Mouse (Mus musculus) CH12.LX (cell line): ENCODE data around the gene Fgfr2. TPM values are rescaled to one million over a fixed set of nuclear protein-coding genes. Genes with fewer than 3 reads are reported as not detected.

Source experiments
- DNase-seq: peaks from one replicate; pipeline ENCODE4 v3.0.0-alpha.2; 2013; ENCODE audit errors: extremely low read depth
- H3K27ac ChIP-seq: 2 replicates; pipeline ENCODE4 v1.5.1; 2012; ENCODE audit warnings: low read depth, mild to moderate bottlenecking, control low read depth, moderate library complexity; ENCODE audit not compliant: insufficient read depth
- H3K27me3 ChIP-seq: replicated peaks from 2 replicates; pipeline ENCODE3; 2012; ENCODE audit warnings: inconsistent platforms
- H3K36me3 ChIP-seq, 2 experiments: replicated peaks in 1 of 2; 2 replicates each; pipeline versions ENCODE3 to v1.6.1; 2012; ENCODE audit warnings: inconsistent platforms in 1 of 2, low read length in 1 of 2, mild to moderate bottlenecking in 1 of 2, mixed read lengths in 1 of 2, moderate library complexity in 1 of 2; ENCODE audit not compliant: control insufficient read depth in 1 of 2, insufficient read depth in 1 of 2
- H3K4me1 ChIP-seq, 2 experiments: 2 replicates each; pipeline ENCODE4 v1.6.1; 2012; ENCODE audit warnings: inconsistent platforms in 1 of 2, moderate library complexity in 1 of 2; ENCODE audit not compliant: insufficient read depth in 2 of 2, control insufficient read depth in 1 of 2
- H3K4me2 ChIP-seq: 2 replicates; pipeline ENCODE4 v1.6.1; 2012; ENCODE audit warnings: low read depth, mild to moderate bottlenecking, control low read depth; ENCODE audit not compliant: poor library complexity, insufficient read depth, severe bottlenecking
- H3K4me3 ChIP-seq, 3 experiments: fragments of 150-350 bp in 1 of 3; sonication (generic) in 1 of 3; replicated peaks in 1 of 3; 2 replicates each; pipeline versions ENCODE3 to v1.5.1; 2011 to 2012; ENCODE audit warnings: low read depth in 2 of 3, low read length in 2 of 3, mild to moderate bottlenecking in 2 of 3, moderate library complexity in 2 of 3, control low read depth in 1 of 3, improper control_type of control experiment in 1 of 3, inconsistent platforms in 1 of 3, mixed read lengths in 1 of 3; ENCODE audit not compliant: poor library complexity in 1 of 3
- H3K79me2 ChIP-seq: replicated peaks from 2 replicates; pipeline ENCODE4 v1.6.1; 2012; ENCODE audit warnings: mild to moderate bottlenecking, moderate library complexity; ENCODE audit not compliant: control insufficient read depth, poor library complexity, insufficient read depth, severe bottlenecking; ENCODE audit errors: extremely low read depth
- H3K9ac ChIP-seq: 2 replicates; pipeline ENCODE4 v1.6.1; 2012; ENCODE audit warnings: low read depth, mild to moderate bottlenecking, control low read depth, moderate library complexity; ENCODE audit not compliant: insufficient read depth
- H3K9me3 ChIP-seq: replicated peaks from 2 replicates; pipeline ENCODE3; 2012; ENCODE audit warnings: low read length, inconsistent platforms, mixed read lengths
- BHLHE40 ChIP-seq: IDR thresholded peaks from 2 replicates; pipeline ENCODE4 v1.6.1; 2011; ENCODE audit warnings: mild to moderate bottlenecking, low read depth, low read length, improper control_type of control experiment
- CHD2 ChIP-seq: IDR thresholded peaks from 2 replicates; pipeline ENCODE4 v1.6.1; 2011; ENCODE audit warnings: low read length, improper control_type of control experiment
- CTCF ChIP-seq, 2 experiments: IDR thresholded peaks in 1 of 2; conservative IDR thresholded peaks in 1 of 2; 2 replicates each; pipeline ENCODE4 v1.5.1; 2011 to 2012; ENCODE audit warnings: low read depth in 2 of 2, low read length in 2 of 2, improper control_type of control experiment in 1 of 2, inconsistent platforms in 1 of 2, mild to moderate bottlenecking in 1 of 2, moderate library complexity in 1 of 2
- JUN ChIP-seq: IDR thresholded peaks from 2 replicates; pipeline ENCODE4 v1.6.1; 2011; ENCODE audit warnings: low read depth, mild to moderate bottlenecking, low read length, improper control_type of control experiment, moderate library complexity; ENCODE audit not compliant: insufficient read depth
- KAT2A ChIP-seq: IDR thresholded peaks from 2 replicates; pipeline ENCODE4 v1.6.1; 2012; ENCODE audit warnings: low read length, improper control_type of control experiment, inconsistent platforms; ENCODE audit not compliant: insufficient replicate concordance
- MAFK ChIP-seq: IDR thresholded peaks from 2 replicates; pipeline ENCODE4 v1.6.1; 2011; ENCODE audit warnings: low read length, improper control_type of control experiment; ENCODE audit not compliant: insufficient replicate concordance
- MYC ChIP-seq: IDR thresholded peaks from 2 replicates; pipeline ENCODE4 v1.6.1; 2011; ENCODE audit warnings: low read depth, mild to moderate bottlenecking, improper control_type of control experiment, low read length
- POLR2A ChIP-seq: IDR thresholded peaks from 2 replicates; pipeline ENCODE4 v1.6.1; 2011; ENCODE audit warnings: low read depth, mild to moderate bottlenecking, improper control_type of control experiment, low read length
- TBP ChIP-seq: conservative IDR thresholded peaks from 2 replicates; pipeline ENCODE4 v1.6.1; 2011; ENCODE audit warnings: low read depth, low read length, improper control_type of control experiment
- TCF12 ChIP-seq: IDR thresholded peaks from 2 replicates; pipeline ENCODE4 v1.6.1; 2014; ENCODE audit warnings: low read depth, mild to moderate bottlenecking, inconsistent platforms, low read length, improper control_type of control experiment
- UBTF ChIP-seq: IDR thresholded peaks from 2 replicates; pipeline ENCODE4 v1.6.1; 2012; ENCODE audit warnings: low read depth, mild to moderate bottlenecking, inconsistent platforms, low read length, improper control_type of control experiment, moderate library complexity
- USF2 ChIP-seq: conservative IDR thresholded peaks from 2 replicates; pipeline ENCODE4 v1.6.1; 2011; ENCODE audit warnings: low read depth, low read length, improper control_type of control experiment
- ZC3H11A ChIP-seq: IDR thresholded peaks from 2 replicates; pipeline ENCODE4 v1.6.1; 2012; ENCODE audit warnings: low read depth, mild to moderate bottlenecking, inconsistent platforms, low read length, improper control_type of control experiment
- ZKSCAN1 ChIP-seq: IDR thresholded peaks from 2 replicates; pipeline ENCODE4 v1.6.1; 2012; ENCODE audit warnings: low read depth, inconsistent platforms, low read length, improper control_type of control experiment, borderline replicate concordance
- ZNF384 ChIP-seq: IDR thresholded peaks from 2 replicates; pipeline ENCODE4 v1.6.1; 2012; ENCODE audit warnings: low read depth, low read length, improper control_type of control experiment, inconsistent platforms
- dilution Hi-C: fragments of 300-500 bp; cut with MboI; formaldehyde crosslinking; loops from 2 replicates; pipeline ENCODE4 v1.14.3; 2020; ENCODE audit warnings: low sequenced_read_pairs; ENCODE audit not compliant: extremely low pct_unique_long_range_greater_than_20kb, extremely low pct_ligation_motif_present
- in situ Hi-C: fragments of 300-500 bp; cut with MboI; formaldehyde crosslinking; loops from 3 replicates; pipeline ENCODE4 v1.14.3; 2019; ENCODE audit warnings: low sequenced_read_pairs, low pct_ligation_motif_present, low pct_unique_long_range_greater_than_20kb, mixed read lengths
- polyA plus RNA-seq: library from polyadenylated mRNA; unstranded; fragments of >175 nt; gene quantifications from 2 replicates; pipeline ENCODE4 v1.2.1, GENCODE M21; 2012; ENCODE audit warnings: low read depth; ENCODE audit not compliant: insufficient read length
- total RNA-seq, 2 experiments: library from RNA; depleted of rRNA; stranded (reverse); fragments of 300-350 nt in 1 of 2; fragments of >200 nt in 1 of 2; gene quantifications; 2 replicates each; pipeline ENCODE4 v1.2.3; 2012 to 2014

Gene Fgfr2
- total and polyA plus RNA-seq, 3 experiments: not detected

DNA sequence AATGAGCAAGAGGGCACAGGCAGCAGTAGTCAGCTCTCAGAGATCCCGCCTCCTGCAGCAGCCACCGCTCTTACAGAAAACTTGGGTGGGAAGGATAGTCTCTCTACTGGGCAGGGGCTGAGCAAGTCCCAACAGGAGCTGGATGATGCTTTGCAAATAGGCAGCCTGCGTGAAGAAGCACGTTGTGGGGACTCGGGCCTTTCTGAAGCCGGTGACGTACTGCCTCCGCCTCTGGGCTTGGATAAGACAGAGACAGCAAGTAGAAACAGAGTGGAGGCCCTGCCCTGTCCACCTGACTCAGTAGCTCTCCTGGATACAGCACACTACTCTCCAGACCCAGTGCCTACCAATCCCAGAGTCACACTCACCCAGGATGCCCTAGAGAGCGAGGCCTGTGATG, 2498.9 kb downstream of the Fgfr2 start:
- DNase-seq: no peak
- H3K79me2 ChIP-seq: no peaks in the 10 kb centered on the region
- H3K9me3 ChIP-seq: no peaks in the 10 kb centered on the region
- no peaks in the 10 kb centered on the region for H3K4me1 ChIP-seq
- in situ Hi-C loops (no loop called here), dilution Hi-C loops (no loop called here)
- TF ChIP-seq UBTF (no peak), MYC (no peak), TCF12 (no peak)
- H3K4me2 ChIP-seq: no peak overlapping the region
- no peak overlapping the region for H3K4me3 ChIP-seq
- H3K27me3 ChIP-seq: peaks cover 92% of the 10 kb centered on the region
- no peak overlapping the region for H3K27ac ChIP-seq
- H3K9ac ChIP-seq: no peak overlapping the region
- no peaks in the 10 kb centered on the region for H3K36me3 ChIP-seq

DNA sequence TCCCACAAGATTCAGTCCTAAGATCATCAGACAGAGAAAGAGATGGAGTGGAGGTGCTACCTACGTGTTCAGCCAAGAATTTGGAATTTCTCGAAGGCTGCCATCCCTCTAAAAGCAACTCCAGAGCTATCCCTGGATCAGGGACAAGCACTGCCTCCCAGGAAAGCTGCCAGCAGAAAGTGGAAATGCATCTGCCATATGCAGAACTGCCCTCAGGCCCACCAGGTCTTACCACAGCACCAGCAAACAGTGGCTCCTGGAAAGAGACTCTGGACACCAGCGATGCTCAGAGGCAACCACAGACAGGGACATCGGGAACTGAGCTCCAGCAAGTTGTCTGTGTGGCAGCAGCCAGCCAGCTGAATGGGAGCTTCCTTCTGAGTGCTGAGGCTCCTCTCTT, 2500.8 kb downstream of the Fgfr2 start:
- Histone ChIP-seq H3K36me3 (no peaks in the 10 kb centered on the region), H3K27ac (no peak overlapping the region), H3K4me3 (no peak overlapping the region), H3K9ac (no peak overlapping the region), H3K9me3 (no peaks in the 10 kb centered on the region), H3K27me3 (peaks cover 96% of the 10 kb centered on the region), H3K4me1 (no peaks in the 10 kb centered on the region), H3K4me2 (no peak overlapping the region), H3K79me2 (no peaks in the 10 kb centered on the region)
- DNase-seq: no peak
- in situ Hi-C loops: no loop called here
- TF ChIP-seq MYC (no peak), USF2 (no peak), CHD2 (no peak), KAT2A (no peak), JUN (no peak), BHLHE40 (no peak), ZKSCAN1 (no peak), CTCF (conservative IDR thresholded peaks at IDR 0.05 in 1 of 2, IDR thresholded peaks at IDR 0.05 in 1 of 2; ENCODE audit: low read depth in 2 of 2, low read length in 2 of 2) (no peak), ZC3H11A (no peak)
- dilution Hi-C loops: no loop called here

- dilution Hi-C loops (no loop called here), in situ Hi-C loops (no loop called here)
- no peaks in the 10 kb centered on the region for H3K79me2 ChIP-seq
- H3K27ac ChIP-seq: no peak overlapping the region
- no peak overlapping the region for H3K4me3 ChIP-seq
- no peak overlapping the region for H3K4me2 ChIP-seq
- H3K4me1 ChIP-seq: no peaks in the 10 kb centered on the region
- peaks cover 96% of the 10 kb centered on the region for H3K27me3 ChIP-seq
- no peaks in the 10 kb centered on the region for H3K9me3 ChIP-seq
- no peak for TF ChIP-seq ZNF384
- no peak for TF ChIP-seq POLR2A
- TF ChIP-seq MAFK: no peak
- TF ChIP-seq TBP: no peak
- TF ChIP-seq KAT2A: no peak
- H3K36me3 ChIP-seq: no peaks in the 10 kb centered on the region
- no peak overlapping the region for H3K9ac ChIP-seq
- DNase-seq: no peak
Observed at GRCm38 (mm10) chr7:130621953-130622352, 2501.2 kb downstream of the Fgfr2 start.
